Comparison of ENCODE assay signal across 9 mouse cellular contexts in the genomic region with DNA sequence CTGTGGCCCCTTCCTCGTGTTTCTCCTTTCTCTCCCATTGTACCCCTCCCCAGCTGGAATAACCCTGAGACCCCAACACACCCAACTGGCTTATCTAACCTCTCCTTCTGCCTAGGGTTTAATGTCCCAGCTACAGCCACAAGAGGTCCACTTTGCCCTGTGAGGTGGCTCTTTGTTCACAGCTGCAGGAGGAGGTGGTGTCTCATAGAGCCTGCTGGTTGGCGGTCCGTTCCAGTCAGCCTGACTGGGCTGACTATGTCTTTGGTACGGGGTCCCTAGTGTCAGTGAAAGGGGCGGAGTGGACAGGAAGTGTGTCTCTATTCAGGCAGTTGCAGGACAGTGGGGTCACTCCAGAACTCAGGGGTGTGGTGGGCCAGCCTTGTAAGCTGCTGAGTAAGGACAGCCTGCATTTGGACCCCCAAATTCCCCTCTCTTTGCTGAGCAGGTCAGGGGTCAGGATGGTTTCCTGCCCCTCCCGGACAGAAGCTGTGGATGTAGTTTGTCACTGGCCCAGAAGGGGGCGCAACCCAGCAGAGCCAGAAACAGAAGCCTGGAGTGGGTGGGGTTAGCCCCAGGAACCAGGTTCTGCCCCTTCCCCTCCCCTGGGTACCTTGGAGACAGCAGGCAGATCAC.
A peak's percentile ranks its signal among the peaks of the same experiment; 100 is the strongest.
DNase-seq lines count a peak whose midpoint lies in the region; ATAC-seq and TF ChIP-seq lines count a peak whose summit lies in the region.
"Had no signal": no experiment of that assay in that cellular context is flagged by ENCODE, and none has a peak within 500 bp of the region (broad histone marks: within the 10 kb centered on the region; RNA-seq: fewer than 3 reads in every experiment).

No protein-coding gene starts in this region.

- intact Hi-C loops in heart, postnatal 36 days (cut with DNase I) = loop anchor here (2.0 to 5.0 kb wide), 3 partner anchors 39 to 187 kb away; a partner anchor contains a TSS

- H3K36me3 ChIP-seq in midbrain, postnatal 0 days (ENCODE audit: insufficient read depth, low read length) = no peaks in the 10 kb centered on the region
- H3K36me3 ChIP-seq in midbrain, embryonic 16.5 days (ENCODE audit: control insufficient read depth, insufficient read depth, low read length) = no peaks in the 10 kb centered on the region
- H3K36me3 ChIP-seq in liver, embryonic 13.5 days = no peaks in the 10 kb centered on the region

- no peak for DNase-seq in midbrain, postnatal 0 days (ENCODE audit: low spot score)
- DNase-seq in heart, postnatal 36 days = peak; percentile 50 to 58
- DNase-seq in liver, embryonic 13.5 days = peak; percentile 53
- DNase-seq in retina, embryonic 14.5 days (ENCODE audit: low spot score) = peak; percentile 57
- DNase-seq in ovary, postnatal 36 days (ENCODE audit: low spot score) = no peak

- no peak for TF ChIP-seq POLR2A in bone marrow, adult 2 months (IDR thresholded peaks at IDR 0.05; ENCODE audit: borderline replicate concordance, control insufficient read depth, low read depth, low read length)

- H3K4me2 ChIP-seq in midbrain, postnatal 0 days (ENCODE audit: low read depth, low read length, poor library complexity, severe bottlenecking) = no peak overlapping the region
- H3K4me2 ChIP-seq in midbrain, embryonic 16.5 days (ENCODE audit: low read length) = no peak overlapping the region
- no peak overlapping the region for H3K4me2 ChIP-seq in liver, embryonic 13.5 days

- no peaks in the 10 kb centered on the region for H3K9me3 ChIP-seq in midbrain, postnatal 0 days (ENCODE audit: low read length)
- no peaks in the 10 kb centered on the region for H3K9me3 ChIP-seq in midbrain, embryonic 16.5 days (replicated peaks; ENCODE audit: control insufficient read depth, low read length, poor library complexity, severe bottlenecking)
- H3K9me3 ChIP-seq in liver, embryonic 13.5 days (replicated peaks) = no peaks in the 10 kb centered on the region

- no peak overlapping the region for H3K27ac ChIP-seq in midbrain, postnatal 0 days (ENCODE audit: low read depth, low read length)
- no peak overlapping the region for H3K27ac ChIP-seq in midbrain, embryonic 16.5 days (ENCODE audit: low read length)
- H3K27ac ChIP-seq in bone marrow, adult 2 months (ENCODE audit: control insufficient read depth, insufficient read depth, low read depth, low read length, poor library complexity) = peak overlapping the region; percentile 42
- peak overlapping the region; percentile 96 for H3K27ac ChIP-seq in liver, embryonic 13.5 days

- H3K27me3 ChIP-seq in midbrain, postnatal 0 days (ENCODE audit: insufficient read depth, low read length) = no peaks in the 10 kb centered on the region
- no peaks in the 10 kb centered on the region for H3K27me3 ChIP-seq in midbrain, embryonic 16.5 days (ENCODE audit: control insufficient read depth, insufficient read depth, low read depth, low read length)
- H3K27me3 ChIP-seq in liver, embryonic 13.5 days = no peaks in the 10 kb centered on the region; the same call in 1 of the 2 replicates

- no peak overlapping the region for H3K4me3 ChIP-seq in midbrain, postnatal 0 days (ENCODE audit: low read depth, low read length)
- H3K4me3 ChIP-seq in midbrain, embryonic 16.5 days (ENCODE audit: low read depth, low read length) = no peak overlapping the region
- H3K4me3 ChIP-seq in bone marrow, adult 2 months (replicated peaks; ENCODE audit: control insufficient read depth, low read depth, low read length) = no peak overlapping the region
- no peak overlapping the region for H3K4me3 ChIP-seq in liver, embryonic 13.5 days (replicated peaks)
- H3K4me3 ChIP-seq: myocyte had no signal

- WGBS in midbrain, postnatal 0 days = 46% methylated on average over 7 of the region's 7 CpGs
- 39% methylated on average over 7 of the region's 7 CpGs for WGBS in midbrain, embryonic 16.5 days
- 17% methylated on average over 7 of the region's 7 CpGs for WGBS in bone marrow, adult 2 months
- 15% methylated on average over 7 of the region's 7 CpGs for WGBS in liver, embryonic 13.5 days (ENCODE audit: insufficient replicate concordance)

- no peaks in the 10 kb centered on the region for H3K4me1 ChIP-seq in midbrain, postnatal 0 days (ENCODE audit: insufficient read depth, low read length)
- no peaks in the 10 kb centered on the region; the same call in 1 of the 2 replicates for H3K4me1 ChIP-seq in midbrain, embryonic 16.5 days (ENCODE audit: control insufficient read depth, insufficient read depth, low read length)
- peaks cover 4% of the 10 kb centered on the region; the same call in 1 of the 2 replicates for H3K4me1 ChIP-seq in bone marrow, adult 2 months (ENCODE audit: control insufficient read depth, insufficient read depth, low read length)
- H3K4me1 ChIP-seq in liver, embryonic 13.5 days (replicated peaks) = peaks cover 69% of the 10 kb centered on the region

- H3K9ac ChIP-seq in midbrain, postnatal 0 days (replicated peaks; ENCODE audit: low read length, poor library complexity, severe bottlenecking) = no peak overlapping the region
- no peak overlapping the region for H3K9ac ChIP-seq in midbrain, embryonic 16.5 days (ENCODE audit: low read depth, low read length)
- H3K9ac ChIP-seq in liver, embryonic 13.5 days = peak overlapping the region; percentile 58

- no peak for ATAC-seq in midbrain, postnatal 0 days (ENCODE audit: low FRiP score)
- ATAC-seq in midbrain, embryonic 16.5 days = no peak
- no peak for ATAC-seq in liver, embryonic 13.5 days (ENCODE audit: low read depth)
- no peak for ATAC-seq in inflammation-experienced regulatory T-cells, adult 6 months

- peak; percentile 52 for TF ChIP-seq CTCF in midbrain, postnatal 0 days (IDR thresholded peaks at IDR 0.05)
- peak; percentile 70 for TF ChIP-seq CTCF in bone marrow, adult 2 months (IDR thresholded peaks at IDR 0.05; ENCODE audit: control insufficient read depth, insufficient read depth, low read length)

Comparison
In these comparisons a context has a peak if more than half of its experiments do, and no peak if none do; other contexts are left out.
1. DNase-seq: peak in heart, postnatal 36 days (2 of 2), liver, embryonic 13.5 days (single experiment) and retina, embryonic 14.5 days (single experiment); none in midbrain, postnatal 0 days (single experiment) and ovary, postnatal 36 days (single experiment).
2. H3K27ac ChIP-seq: peak in bone marrow, adult 2 months (single experiment) and liver, embryonic 13.5 days (single experiment); none in midbrain, postnatal 0 days (single experiment) and midbrain, embryonic 16.5 days (single experiment).